Mouse (Mus musculus) heart, embryonic 10.5 days (tissue): ENCODE measurements at regions not wholly inside any gene's neighbourhood (a gene's known extent, or its start where the extent isn't known, plus 50 kb on each side); places are given as distances from the start of the nearest gene placed in this dataset.

Experiments used
- DNase-seq: peaks from one replicate; pipeline ENCODE4 v3.0.0-alpha.2; 2017; ENCODE audit warnings: low spot score
- H3K27ac ChIP-seq: fragments of 300-500 bp; sonication (generic); 2 replicates; pipeline ENCODE4 v1.5.1; 2016; ENCODE audit warnings: mild to moderate bottlenecking
- H3K27me3 ChIP-seq: fragments of 300-500 bp; sonication (generic); 2 replicates; pipeline ENCODE4 v1.6.1; 2016; ENCODE audit warnings: mild to moderate bottlenecking; ENCODE audit not compliant: poor library complexity, insufficient read depth, severe bottlenecking
- H3K36me3 ChIP-seq: fragments of 300-500 bp; sonication (generic); 2 replicates; pipeline ENCODE4 v1.6.1; 2016; ENCODE audit warnings: mild to moderate bottlenecking, moderate library complexity
- H3K4me1 ChIP-seq: fragments of 300-500 bp; sonication (generic); 2 replicates; pipeline ENCODE4 v1.6.1; 2016; ENCODE audit warnings: mild to moderate bottlenecking
- H3K4me3 ChIP-seq: fragments of 300-500 bp; sonication (generic); 2 replicates; pipeline ENCODE4 v1.5.1; 2016; ENCODE audit warnings: mild to moderate bottlenecking, moderate library complexity
- H3K9me3 ChIP-seq: fragments of 300-500 bp; sonication (generic); 2 replicates; pipeline ENCODE4 v1.6.1; 2016; ENCODE audit warnings: mild to moderate bottlenecking, moderate library complexity
- WGBS: fragments of 180-500 bp; shearing (Covaris S2); methylation state at CpG from one replicate; pipeline ENCODE4 v1.1.7; 2016; 5-methylcytosine and 5-hydroxymethylcytosine counted together

DNA sequence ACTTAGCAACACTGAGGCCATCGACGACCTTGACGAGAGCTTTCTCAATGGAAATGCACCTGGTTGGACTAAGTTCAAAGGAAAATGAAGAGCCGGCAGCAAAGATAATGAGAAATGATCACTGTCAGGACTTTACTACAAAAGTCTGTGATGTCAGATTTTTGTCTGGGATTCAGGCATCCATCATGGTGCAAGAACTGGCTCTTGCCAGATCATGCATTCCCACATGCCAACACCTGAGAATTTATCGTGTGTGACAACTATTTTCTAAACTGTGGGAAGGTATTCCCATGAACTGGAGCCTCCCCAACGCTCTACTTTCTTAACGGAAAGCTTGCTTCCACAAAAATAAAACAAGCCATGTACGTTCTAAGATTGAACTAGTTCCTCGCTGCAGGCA is 58.1 kb downstream of the Irx6 start:
- Histone ChIP-seq H3K4me3 (no peak overlapping the region), H3K4me1 (peaks cover 6% of the 10 kb centered on the region; the same call in 1 of the 2 replicates), H3K9me3 (no peaks in the 10 kb centered on the region), H3K27ac (no peak overlapping the region), H3K27me3 (peaks cover 8% of the 10 kb centered on the region), H3K36me3 (no peaks in the 10 kb centered on the region)
- 81% methylated on average over 9 of the region's 9 CpGs for WGBS
- no peak for DNase-seq

DNA sequence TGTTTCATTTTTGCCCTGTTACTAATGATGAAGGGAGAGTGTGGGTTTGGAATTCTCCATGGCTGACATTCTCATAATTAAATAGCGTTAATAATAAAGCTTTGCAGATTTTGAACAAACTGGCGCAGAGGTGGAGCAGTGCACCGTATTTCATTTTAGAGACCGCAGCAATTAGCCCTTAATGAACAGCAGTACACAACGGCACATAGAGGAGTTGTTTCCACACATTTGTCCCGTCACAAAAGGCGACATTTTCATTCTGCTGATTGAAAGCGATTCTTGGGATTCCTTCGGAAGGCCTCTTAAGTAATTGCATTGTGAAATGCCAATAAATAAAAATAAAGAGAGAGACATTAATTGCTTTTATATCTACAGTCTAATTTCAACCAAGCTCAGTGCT is 61.6 kb downstream of the Irx6 start:
- Histone ChIP-seq H3K4me3 (no peak overlapping the region), H3K27ac (no peak overlapping the region), H3K9me3 (no peaks in the 10 kb centered on the region), H3K36me3 (no peaks in the 10 kb centered on the region), H3K27me3 (peaks cover 3% of the 10 kb centered on the region; the same call in 1 of the 2 replicates), H3K4me1 (peaks cover 21% of the 10 kb centered on the region; the same call in 1 of the 2 replicates)
- WGBS = 86% methylated on average over 9 of the region's 9 CpGs
- no peak for DNase-seq

DNA sequence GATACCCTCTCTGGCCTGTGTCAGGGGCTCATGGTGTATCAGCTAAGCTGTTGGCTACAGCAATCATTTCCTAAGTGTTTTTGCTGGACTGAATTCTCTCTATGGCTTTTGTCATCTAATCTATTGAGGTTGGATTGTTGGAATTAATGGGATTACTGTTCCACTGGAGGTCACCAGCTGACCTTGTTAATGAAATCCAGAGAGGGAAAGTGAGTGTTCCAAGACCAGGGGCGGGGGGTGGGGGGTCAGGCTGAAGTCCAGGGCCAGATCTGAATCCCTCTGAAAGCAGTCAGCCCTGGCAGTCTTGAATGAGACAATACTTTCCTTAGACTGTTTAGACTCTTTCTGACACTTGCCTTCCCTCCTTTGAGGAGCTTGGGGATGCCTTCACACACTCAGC is 64.0 kb downstream of the Irx6 start:
- Histone ChIP-seq H3K27ac (no peak overlapping the region), H3K36me3 (no peaks in the 10 kb centered on the region), H3K9me3 (no peaks in the 10 kb centered on the region), H3K4me1 (peaks cover 21% of the 10 kb centered on the region; the same call in 1 of the 2 replicates), H3K4me3 (no peak overlapping the region), H3K27me3 (peaks cover 22% of the 10 kb centered on the region)
- WGBS = 35% methylated on average over 1 of the region's 1 CpGs
- no peak for DNase-seq

DNA sequence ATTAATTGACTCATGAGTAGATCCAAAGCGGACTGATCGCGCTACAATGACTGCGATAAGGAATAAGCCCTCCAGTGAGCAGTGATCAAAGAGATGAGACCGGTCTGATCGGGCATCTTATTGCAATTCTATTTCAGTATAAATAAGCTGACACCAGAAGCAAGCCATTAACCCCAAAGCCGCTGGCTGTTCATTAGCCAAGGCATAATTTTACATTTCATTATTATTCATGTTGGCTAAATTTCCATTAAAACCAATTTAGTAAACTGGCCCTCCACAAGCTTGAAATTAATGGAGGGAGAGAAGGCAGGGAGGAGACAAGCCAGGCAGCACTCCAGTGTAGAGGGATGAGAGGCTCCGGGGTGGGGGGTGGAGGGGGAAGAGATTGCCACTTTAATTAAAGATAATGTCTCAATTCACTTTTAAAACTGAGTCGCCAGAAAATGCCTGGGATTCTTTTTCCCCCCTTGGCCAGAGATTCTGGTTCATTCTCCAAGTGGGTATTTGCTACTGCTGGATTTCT is 66.3 kb downstream of the Irx6 start:
- WGBS = 72% methylated on average over 9 of the region's 9 CpGs
- H3K4me3 ChIP-seq = no peak overlapping the region
- peaks cover 29% of the 10 kb centered on the region for H3K27me3 ChIP-seq
- H3K27ac ChIP-seq = no peak overlapping the region
- no peak for DNase-seq
- H3K4me1 ChIP-seq = peaks cover 21% of the 10 kb centered on the region; the same call in 1 of the 2 replicates
- no peaks in the 10 kb centered on the region for H3K36me3 ChIP-seq
- no peaks in the 10 kb centered on the region for H3K9me3 ChIP-seq

DNA sequence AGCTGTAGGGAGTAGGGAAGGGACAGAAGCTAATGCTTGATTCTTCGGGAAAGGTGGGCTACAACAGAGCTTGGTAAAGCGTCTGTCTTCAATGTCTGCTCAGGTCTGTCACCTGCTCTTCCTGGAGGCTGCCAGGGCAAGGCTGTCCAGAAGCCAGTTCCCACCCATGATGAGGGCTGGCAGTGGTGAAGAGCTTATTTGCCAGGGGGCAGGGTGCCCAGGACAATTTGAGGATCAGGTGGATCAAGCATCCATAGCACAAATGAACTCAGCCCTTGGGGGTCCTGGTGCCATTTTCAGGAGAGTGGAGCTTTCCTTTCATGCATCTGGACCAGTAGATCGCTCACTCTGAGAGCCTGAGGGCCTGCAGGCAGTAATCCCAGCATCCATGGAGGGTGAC is 67.7 kb downstream of the Irx6 start:
- no peaks in the 10 kb centered on the region for H3K36me3 ChIP-seq
- H3K27ac ChIP-seq = no peak overlapping the region
- no peaks in the 10 kb centered on the region for H3K9me3 ChIP-seq
- H3K4me3 ChIP-seq = no peak overlapping the region
- peaks cover 29% of the 10 kb centered on the region for H3K27me3 ChIP-seq
- 80% methylated on average over 3 of the region's 3 CpGs for WGBS
- H3K4me1 ChIP-seq = peaks cover 15% of the 10 kb centered on the region; the same call in 1 of the 2 replicates
- DNase-seq = no peak

DNA sequence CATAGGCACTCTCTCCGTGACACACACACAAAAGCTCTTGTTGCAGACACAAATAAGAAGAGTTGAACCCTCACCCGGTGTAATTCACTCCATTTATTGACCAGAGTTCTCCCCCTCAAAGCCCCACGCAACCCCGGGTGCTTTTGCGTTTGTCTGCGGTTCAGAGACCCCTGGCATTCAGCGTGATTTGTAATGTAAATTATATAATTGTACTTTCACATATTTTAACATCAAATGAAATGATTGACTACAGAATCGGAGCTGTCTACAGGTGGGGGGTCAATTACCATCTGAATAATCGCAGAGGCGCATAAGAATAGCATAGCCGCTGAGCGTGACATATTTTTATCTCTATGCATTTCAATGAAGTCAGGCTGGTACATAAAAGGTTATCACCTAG is 69.0 kb downstream of the Irx6 start:
- 69% methylated on average over 12 of the region's 12 CpGs for WGBS
- Histone ChIP-seq H3K27ac (no peak overlapping the region), H3K4me1 (peaks cover 13% of the 10 kb centered on the region; the same call in 1 of the 2 replicates), H3K27me3 (peaks cover 29% of the 10 kb centered on the region), H3K9me3 (no peaks in the 10 kb centered on the region), H3K36me3 (no peaks in the 10 kb centered on the region), H3K4me3 (no peak overlapping the region)
- DNase-seq = no peak

DNA sequence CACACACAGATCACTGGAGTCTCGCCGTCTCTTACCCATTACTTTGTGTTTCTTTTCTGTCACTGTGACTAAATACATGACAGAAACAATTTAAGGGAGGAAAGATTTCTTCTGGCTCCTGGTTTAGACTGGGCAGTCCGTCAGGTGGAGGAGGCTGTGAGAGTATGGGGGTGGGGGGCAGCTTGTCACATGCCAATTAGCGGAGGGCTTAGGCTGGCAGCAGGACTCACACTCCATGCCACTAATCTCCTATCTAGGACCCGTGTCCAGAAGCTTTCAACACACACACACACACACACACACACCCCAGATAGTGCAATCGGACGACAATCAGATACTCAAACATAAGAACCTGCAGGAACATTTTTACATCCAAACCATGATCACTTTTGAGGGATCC is 73.0 kb downstream of the Irx6 start:
- H3K9me3 ChIP-seq = no peaks in the 10 kb centered on the region
- H3K4me3 ChIP-seq = no peak overlapping the region
- no peaks in the 10 kb centered on the region for H3K36me3 ChIP-seq
- no peak for DNase-seq
- WGBS = 63% methylated on average over 7 of the region's 7 CpGs
- peaks cover 17% of the 10 kb centered on the region; the same call in 1 of the 2 replicates for H3K27me3 ChIP-seq
- no peaks in the 10 kb centered on the region for H3K4me1 ChIP-seq
- no peak overlapping the region for H3K27ac ChIP-seq

DNA sequence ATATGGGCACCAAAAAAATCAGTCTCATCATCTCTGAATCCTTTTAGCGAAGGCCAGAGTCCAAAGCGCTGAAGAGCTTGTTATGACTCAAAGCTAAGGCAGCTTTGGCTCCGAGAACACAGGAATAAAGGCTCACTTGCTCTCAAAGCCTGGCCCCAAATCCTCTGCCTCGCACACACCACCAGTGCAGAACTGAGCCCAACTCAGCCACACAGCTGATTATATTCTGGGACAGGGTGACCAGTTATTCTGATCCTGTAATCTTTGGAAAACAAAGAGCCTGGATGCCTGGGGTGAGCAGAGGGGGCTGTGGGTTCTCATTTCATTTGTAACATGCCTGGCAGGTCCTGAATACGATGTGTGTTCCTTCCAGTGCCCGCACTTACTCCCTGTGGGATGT is 73.9 kb downstream of the Irx6 start:
- 77% methylated on average over 6 of the region's 6 CpGs for WGBS
- no peak overlapping the region for H3K27ac ChIP-seq
- DNase-seq = no peak
- no peak overlapping the region for H3K4me3 ChIP-seq
- no peaks in the 10 kb centered on the region for H3K9me3 ChIP-seq
- H3K36me3 ChIP-seq = no peaks in the 10 kb centered on the region
- H3K27me3 ChIP-seq = peaks cover 8% of the 10 kb centered on the region; the same call in 1 of the 2 replicates
- H3K4me1 ChIP-seq = no peaks in the 10 kb centered on the region

DNA sequence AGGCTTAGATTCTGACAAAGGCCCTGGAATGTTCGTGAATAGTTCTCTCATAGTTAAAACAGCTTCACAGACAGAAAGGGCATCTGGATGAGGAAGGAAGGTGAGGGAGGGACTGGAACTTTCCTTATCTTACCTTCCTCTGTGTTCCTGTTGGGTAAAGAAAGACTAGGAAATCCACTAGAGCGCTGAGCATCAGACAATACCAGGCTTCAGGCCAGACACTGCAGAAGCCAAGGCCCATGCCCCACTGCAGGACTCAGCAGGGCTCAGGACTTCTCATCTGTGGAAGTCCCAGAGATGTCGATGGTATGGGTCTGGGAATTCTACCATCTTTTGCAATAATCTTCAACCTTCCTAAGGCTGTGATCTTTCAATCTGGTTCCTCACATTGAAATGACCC is 67.2 kb upstream of the Mmp2 start:
- Histone ChIP-seq H3K9me3 (no peaks in the 10 kb centered on the region), H3K36me3 (no peaks in the 10 kb centered on the region), H3K4me1 (peaks cover 9% of the 10 kb centered on the region), H3K4me3 (no peak overlapping the region), H3K27ac (no peak overlapping the region), H3K27me3 (peaks cover 18% of the 10 kb centered on the region)
- no peak for DNase-seq
- WGBS = 74% methylated on average over 3 of the region's 3 CpGs

DNA sequence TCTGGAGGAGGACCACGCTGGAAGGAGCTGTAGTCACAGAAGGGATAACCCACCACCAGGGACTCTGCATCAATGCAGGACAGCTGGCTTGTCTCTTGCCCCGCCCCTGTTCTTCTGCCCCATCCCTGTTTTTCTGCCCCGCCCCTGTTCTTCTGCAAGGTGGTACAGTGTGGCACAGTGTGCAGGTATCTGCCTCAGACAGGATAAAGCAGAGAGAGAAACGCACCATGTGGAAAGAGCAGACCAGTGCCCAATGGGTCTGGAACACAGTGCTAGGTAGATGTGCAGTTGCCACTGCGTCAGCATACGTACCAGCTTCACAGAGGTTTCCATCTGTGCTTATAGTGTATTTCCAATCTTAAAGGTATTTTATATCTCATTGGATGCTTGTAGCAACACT is 66.2 kb upstream of the Mmp2 start:
- Histone ChIP-seq H3K27ac (no peak overlapping the region), H3K27me3 (peaks cover 18% of the 10 kb centered on the region), H3K9me3 (no peaks in the 10 kb centered on the region), H3K4me3 (no peak overlapping the region), H3K36me3 (no peaks in the 10 kb centered on the region), H3K4me1 (peaks cover 9% of the 10 kb centered on the region)
- no peak for DNase-seq
- WGBS = 86% methylated on average over 6 of the region's 6 CpGs

DNA sequence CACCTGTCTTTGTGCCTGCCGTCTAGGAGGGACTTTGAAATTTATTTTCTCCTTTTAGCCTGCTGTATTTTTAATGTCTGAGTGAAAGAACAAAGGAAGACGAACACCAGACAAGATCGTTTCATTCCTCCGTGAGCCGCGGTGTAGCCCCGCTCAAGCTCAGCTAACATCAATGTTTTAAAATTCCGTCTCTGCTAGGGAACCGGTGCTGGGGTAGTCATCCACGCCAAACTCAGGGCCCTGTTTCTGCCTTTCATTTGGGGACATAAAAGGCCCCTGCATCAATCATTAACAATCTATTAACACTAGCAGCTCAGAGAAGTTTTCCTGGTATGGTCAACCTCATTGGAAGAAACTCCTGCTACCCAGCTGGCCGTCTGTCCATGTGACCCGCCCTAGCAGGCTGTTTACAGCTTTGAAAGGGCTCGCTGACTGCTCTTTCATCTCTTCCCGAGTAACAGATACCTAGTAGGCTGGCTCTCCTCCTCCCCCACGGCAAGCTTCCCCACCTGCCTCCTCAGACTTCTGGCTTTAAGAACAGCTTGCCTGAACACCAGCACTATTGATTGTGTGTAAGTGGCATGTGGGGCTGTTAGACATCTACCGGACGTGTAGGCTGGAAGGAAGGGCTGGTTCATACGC is 65.0 kb upstream of the Mmp2 start:
- Histone ChIP-seq H3K36me3 (no peaks in the 10 kb centered on the region), H3K4me1 (peaks cover 9% of the 10 kb centered on the region), H3K4me3 (peak overlapping the region; percentile 46), H3K27ac (peak overlapping the region; percentile 47; the same call in 1 of the 2 replicates), H3K27me3 (peaks cover 18% of the 10 kb centered on the region), H3K9me3 (no peaks in the 10 kb centered on the region)
- no peak for DNase-seq
- 9% methylated on average over 18 of the region's 18 CpGs for WGBS

DNA sequence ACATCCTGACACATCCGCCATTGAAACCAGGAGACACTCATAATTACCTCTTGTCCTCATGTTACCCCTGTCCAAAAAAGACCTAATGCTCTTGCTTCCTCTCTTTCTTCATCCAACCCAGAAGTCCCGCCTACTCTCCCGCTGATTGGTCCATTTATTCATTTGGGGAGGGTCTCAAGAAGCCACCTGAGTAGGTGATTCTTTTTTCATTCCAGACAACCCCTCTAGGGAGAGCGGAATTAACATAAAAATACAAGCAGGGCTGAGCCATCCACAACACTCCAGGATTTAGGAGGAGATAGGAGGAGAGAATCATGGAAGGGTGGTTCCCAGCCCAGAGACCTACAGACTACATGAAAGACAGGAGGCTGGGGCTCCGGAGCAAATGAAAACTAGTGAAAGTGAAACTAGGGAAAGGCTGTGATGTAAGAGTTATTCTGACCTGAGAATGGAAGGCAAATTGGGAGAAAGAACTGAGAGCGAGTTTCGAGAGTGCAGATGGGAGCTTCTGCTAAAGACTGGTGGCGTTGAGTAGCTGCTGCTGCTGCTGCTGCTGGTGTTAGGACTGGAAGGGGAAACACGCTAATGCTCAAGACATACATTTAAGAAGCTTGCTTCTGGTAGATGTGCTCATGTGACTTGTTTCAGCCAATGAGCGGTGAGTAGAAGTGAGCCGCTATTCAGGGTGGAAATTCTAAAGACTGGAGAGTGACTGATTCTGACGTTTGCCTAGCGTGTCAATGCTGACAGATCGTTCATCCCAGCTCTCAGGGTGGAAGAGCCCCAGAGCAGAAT is 55.0 kb upstream of the Mmp2 start:
- Histone ChIP-seq H3K36me3 (no peaks in the 10 kb centered on the region), H3K27ac (no peak overlapping the region), H3K9me3 (no peaks in the 10 kb centered on the region), H3K4me1 (peaks cover 4% of the 10 kb centered on the region), H3K4me3 (peak overlapping the region; percentile 42), H3K27me3 (peaks cover 24% of the 10 kb centered on the region)
- DNase-seq = no peak
- WGBS = 43% methylated on average over 14 of the region's 14 CpGs

DNA sequence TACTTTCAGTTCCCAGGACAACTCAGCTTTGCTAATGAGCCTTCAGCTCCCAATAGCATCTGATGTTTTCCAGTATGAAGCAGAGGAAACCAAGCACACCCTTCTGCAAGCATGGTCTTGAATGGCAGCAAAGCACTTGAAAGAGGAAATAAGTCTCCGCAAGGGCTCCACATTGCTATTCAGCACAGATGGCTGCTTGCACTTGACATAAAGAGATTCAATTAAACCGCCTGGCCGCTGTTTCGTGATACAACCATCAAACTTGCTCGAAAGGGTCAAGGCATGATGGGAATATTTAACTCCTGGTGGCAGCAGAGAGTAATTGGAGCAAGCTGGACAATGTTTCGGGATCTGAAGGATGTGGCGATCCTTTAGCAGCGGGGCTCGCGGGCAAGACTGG is 54.3 kb upstream of the Mmp2 start:
- no peak overlapping the region for H3K4me3 ChIP-seq
- no peak for DNase-seq
- WGBS = 83% methylated on average over 10 of the region's 10 CpGs

More for the DNA sequence above, 54.3 kb upstream of the Mmp2 start:
- Histone ChIP-seq H3K27ac (no peak overlapping the region), H3K27me3 (peaks cover 24% of the 10 kb centered on the region), H3K4me1 (peaks cover 9% of the 10 kb centered on the region), H3K9me3 (no peaks in the 10 kb centered on the region), H3K36me3 (no peaks in the 10 kb centered on the region)
